Mouse (Mus musculus) mammary gland, adult 2 months (tissue): ENCODE data around the gene Cables2. TPM values are rescaled to one million over a fixed set of nuclear protein-coding genes. Genes with fewer than 3 reads are reported as not detected.

Experiments
- polyA plus RNA-seq: library from polyadenylated mRNA; depleted of rRNA; stranded (reverse); fragments of >200 nt; gene quantifications from 2 replicates; pipeline ENCODE4 v1.2.3, GENCODE M21; 2012; ENCODE audit warnings: low replicate concordance; rRNA removed

Cables2 gene
- polyA plus RNA-seq, result 28.6 and 39.3 TPM in 2 replicates

DNA sequence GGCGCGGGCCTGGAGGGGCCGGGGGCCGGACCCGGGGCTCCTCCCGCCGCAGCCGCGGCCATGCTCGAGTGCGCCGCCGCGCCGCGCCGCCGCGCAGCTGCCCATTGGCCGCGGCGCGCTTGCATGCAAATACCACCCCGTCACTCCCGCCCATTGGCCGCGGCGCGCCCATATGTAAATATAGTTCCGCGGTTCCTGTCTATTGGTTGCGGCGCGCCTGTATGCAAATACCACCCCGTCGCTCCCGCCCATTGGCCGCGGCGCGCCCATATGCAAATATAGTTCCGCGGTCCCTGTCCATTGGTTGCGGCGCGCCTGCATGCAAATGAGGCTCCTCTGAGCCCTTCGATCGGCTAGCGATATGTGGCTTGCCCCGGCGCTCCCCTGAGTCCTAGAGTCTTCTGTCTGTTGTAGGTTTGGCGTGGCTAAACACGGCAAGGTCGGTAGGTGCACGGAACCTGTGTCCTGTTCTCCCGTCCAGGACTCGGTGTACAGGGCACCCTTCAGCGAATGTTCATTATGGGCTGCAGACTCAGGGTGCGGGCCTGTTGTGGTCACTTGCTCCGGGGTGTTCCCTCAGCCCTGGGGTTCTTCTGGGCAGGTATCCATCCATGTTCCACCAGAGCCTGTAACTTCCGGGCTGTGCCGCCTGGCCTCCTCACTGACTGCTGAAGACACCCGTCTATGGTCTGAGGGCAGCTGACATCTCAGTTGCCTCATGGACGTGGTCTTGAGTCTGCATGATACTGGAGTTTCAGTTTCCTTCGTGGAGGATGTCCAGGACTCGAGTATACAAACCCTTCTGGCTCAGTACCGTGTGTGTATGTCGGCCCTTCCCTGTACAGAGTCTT, at the start of gene Cables2:
Gene Cables2 (minus strand): TSS at position 103 of the 851 bp plus-strand sequence.

DNA sequence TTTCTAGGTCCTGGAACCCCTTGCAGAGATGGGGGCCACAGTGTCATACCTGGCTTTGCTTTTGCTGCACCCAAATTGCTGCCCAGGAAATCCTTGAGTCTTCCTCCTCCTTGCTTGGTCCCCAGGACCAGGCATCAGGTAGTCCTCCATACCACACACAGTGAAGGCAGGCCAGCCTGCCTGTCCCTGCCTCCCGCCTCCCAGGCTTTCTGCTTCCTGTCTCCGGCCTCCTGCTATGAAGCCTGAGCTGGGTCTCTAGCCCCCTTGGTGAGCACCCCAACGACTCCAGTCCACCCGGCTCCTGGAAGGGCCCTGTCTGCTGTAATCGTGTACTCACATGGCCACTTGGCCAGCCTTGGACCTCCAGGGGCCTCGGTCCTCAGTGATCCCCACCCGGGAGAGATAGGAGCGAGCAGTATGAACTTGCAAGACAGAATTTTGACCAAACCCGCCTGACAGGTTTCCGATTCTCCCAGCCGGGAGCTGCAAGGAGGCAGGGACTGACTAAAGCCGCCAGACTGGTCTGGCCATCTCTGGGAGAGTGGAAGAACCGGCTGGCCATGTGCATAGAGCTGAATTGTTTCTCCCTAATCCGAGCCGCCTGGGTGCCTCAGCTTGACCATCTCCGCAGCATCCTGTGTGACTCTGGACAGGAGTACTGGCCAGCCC, 16.3 kb upstream of the Cables2 start, which contains the start of gene Rbbp8nl:
Gene Rbbp8nl (minus strand): TSS at position 440 of the 669 bp plus-strand sequence.

DNA sequence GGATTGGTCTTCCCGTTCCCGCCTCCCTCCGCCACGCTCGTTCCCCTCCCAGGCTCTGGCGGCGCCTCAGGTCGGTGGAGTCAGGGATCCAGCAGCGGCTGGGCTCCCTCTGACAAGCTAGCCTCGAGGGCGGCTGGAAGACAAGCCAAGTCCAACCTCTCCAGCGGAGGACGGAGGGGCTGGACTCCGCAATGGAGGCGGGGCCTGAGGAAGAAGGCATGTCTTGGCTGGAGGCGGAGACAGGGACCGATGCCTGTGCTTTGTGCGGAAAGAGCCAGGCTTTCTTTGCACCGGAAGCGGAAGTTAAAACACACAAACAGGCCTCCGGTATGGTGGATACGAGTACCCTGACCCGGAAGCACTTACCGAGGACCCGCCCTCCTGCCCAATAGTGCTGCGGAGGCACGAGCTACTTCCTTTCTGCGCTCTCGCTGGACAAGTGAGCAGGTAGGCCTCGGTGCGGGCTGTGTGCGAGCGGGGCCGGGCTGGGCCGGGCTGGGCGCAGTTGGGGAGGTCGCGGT, 16.2 kb downstream of the Cables2 start, which contains the start of gene Rps21:
Gene Rps21 (plus strand): TSS at position 377 of the 521 bp plus-strand sequence.

DNA sequence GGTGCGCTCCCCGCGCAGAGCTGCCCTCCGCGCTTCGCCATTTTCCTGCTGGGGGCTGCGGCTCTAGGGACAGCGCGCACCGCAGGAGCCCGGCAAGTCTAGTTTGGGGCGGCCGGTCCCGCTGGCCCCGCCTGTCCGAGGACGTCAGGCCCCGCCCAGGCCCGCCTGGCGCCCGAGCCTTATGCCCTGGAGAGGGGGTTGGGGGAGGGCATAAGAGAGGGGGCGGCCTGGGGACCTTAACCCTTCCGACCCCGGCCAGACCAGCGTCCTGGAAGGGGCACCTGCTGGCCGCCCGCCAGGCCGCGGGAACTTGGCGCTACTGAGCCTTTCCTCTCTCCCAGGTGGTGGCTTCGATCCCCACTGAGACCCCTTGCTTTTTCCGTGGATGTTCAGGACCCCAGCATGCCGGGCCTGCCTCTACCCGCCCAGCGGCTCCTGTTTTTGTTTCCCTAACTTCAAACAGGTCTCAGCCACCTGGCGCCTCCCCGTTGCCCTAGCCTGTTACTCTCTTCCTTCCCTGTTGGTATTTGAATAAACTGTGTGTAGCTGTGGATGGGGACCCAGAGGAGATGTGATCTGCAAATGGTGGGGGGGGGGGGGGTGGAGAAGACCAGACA, 47.4 kb downstream of the Cables2 start, which contains the start of gene Lama5:
Gene Lama5 (minus strand): TSS at position 98 of the 617 bp plus-strand sequence.

Other genes starting within 250 kb of the Cables2 start
- 19.5 and 22.5 TPM in 2 replicates for gene Lsm14b, start 248.5 kb downstream of the Cables2 start, polyA plus RNA-seq
- gene Psma7, start 231.1 kb downstream of the Cables2 start, polyA plus RNA-seq, result 132 and 175 TPM in 2 replicates
- gene Ss18l1, start 231.0 kb downstream of the Cables2 start, polyA plus RNA-seq, result 7.6 and 8.6 TPM in 2 replicates
- gene Mtg2, start 202.9 kb downstream of the Cables2 start, polyA plus RNA-seq, result 16.8 and 21.2 TPM in 2 replicates
- gene Hrh3, start 169.0 kb downstream of the Cables2 start, polyA plus RNA-seq, result not detected in 2 replicates
- gene Osbpl2, start 154.2 kb downstream of the Cables2 start, polyA plus RNA-seq, result 22.3 and 27.6 TPM in 2 replicates
- gene Adrm1, start 102.0 kb downstream of the Cables2 start, polyA plus RNA-seq, result 134 and 222 TPM in 2 replicates
- 98.2 and 129 TPM in 2 replicates for gene Lama5, start 47.6 kb downstream of the Cables2 start, polyA plus RNA-seq
- 2,351 and 3,651 TPM in 2 replicates for gene Rps21, start 16.1 kb downstream of the Cables2 start, polyA plus RNA-seq
- 1.8 and 2.4 TPM in 2 replicates for gene Rbbp8nl, start 16.4 kb upstream of the Cables2 start, polyA plus RNA-seq
- gene Gata5, start 61.2 kb upstream of the Cables2 start, polyA plus RNA-seq, result not detected in 2 replicates
- 3.4 and 4.0 TPM in 2 replicates for gene Slco4a1, start 182.7 kb upstream of the Cables2 start, polyA plus RNA-seq
- not detected in 2 replicates for gene Ntsr1, start 226.5 kb upstream of the Cables2 start, polyA plus RNA-seq